Mouse (Mus musculus) myocyte (in vitro differentiated cells): Measurements from ENCODE around the gene Gm17660.

Experiments used
- MAX ChIP-seq: IDR thresholded peaks from one replicate; pipeline ENCODE4 v1.6.1; 2011; ENCODE audit warnings: low read depth, mild to moderate bottlenecking, control low read depth
- POLR2A ChIP-seq: IDR thresholded peaks from one replicate; pipeline ENCODE4 v1.6.1; 2011; ENCODE audit warnings: low read depth, mild to moderate bottlenecking, control low read depth, moderate library complexity; ENCODE audit not compliant: insufficient read length

- TF ChIP-seq POLR2A (no peak), MAX (no peak)
These were observed 5.0 kb downstream of the Gm17660 start for GRCm38 (mm10) chr5:104072272-104072886.
